Mouse (Mus musculus) ES-Bruce4 (cell line): ENCODE data around the gene Krt1.

Experiments used
- CTCF ChIP-seq: IDR thresholded peaks from one replicate; pipeline ENCODE4 v1.8.1; 2011; ENCODE audit warnings: low read depth, low read length
- EP300 ChIP-seq: IDR thresholded peaks from 2 replicates; pipeline ENCODE4 v1.6.1; 2011; ENCODE audit warnings: low read depth, low read length; ENCODE audit not compliant: insufficient read depth
- POLR2A ChIP-seq: IDR thresholded peaks from one replicate; pipeline ENCODE4 v1.8.1; 2011; ENCODE audit warnings: low read length; ENCODE audit not compliant: insufficient read depth

- TF ChIP-seq CTCF: no peak
- no peak for TF ChIP-seq POLR2A
- TF ChIP-seq EP300: no peak
Measured at GRCm38 (mm10) chr15:101817875-101818274, 32.7 kb downstream of the Krt1 start, which contains the start of gene Krt2.
